Mouse (Mus musculus) testis, adult 2 months (tissue): Measurements from ENCODE around the gene Sgsm3.

Source experiments
- CTCF ChIP-seq: fragments of 200-500 bp; IDR thresholded peaks from 2 replicates; pipeline ENCODE4 v1.5.1; 2012; ENCODE audit warnings: low read depth, mild to moderate bottlenecking, inconsistent platforms, low read length, moderate library complexity; ENCODE audit not compliant: control insufficient read depth, insufficient read depth, insufficient replicate concordance
- POLR2A ChIP-seq: fragments of 200-500 bp; IDR thresholded peaks from 2 replicates; pipeline ENCODE4 v1.6.1; 2012; ENCODE audit warnings: low read depth, mild to moderate bottlenecking, inconsistent platforms, low read length, moderate library complexity; ENCODE audit not compliant: control insufficient read depth

- TF ChIP-seq CTCF = peak; percentile 20; the same call in 1 of the 2 replicates
- no peak for TF ChIP-seq POLR2A
Observed at GRCm38 (mm10) chr15:81027378-81028173, 50.0 kb downstream of the Sgsm3 start.
